Mouse (Mus musculus) forebrain, embryonic 15.5 days (tissue): ENCODE measurements around the gene Btbd35f17. TPM values are rescaled to one million over a fixed set of nuclear protein-coding genes. Genes with fewer than 3 reads are reported as not detected.
"Not testable (repeated sequence)": the region's sequence is repeated elsewhere in the genome, so short reads cannot be mapped to it uniquely, and the experiment has no call there.

Source experiments
- ATAC-seq: fragments of 200-750 bp; cut with Nextera tagmentation; replicated peaks from 2 replicates; pipeline ENCODE4 v1.8.0; 2017; ENCODE audit warnings: mild to moderate bottlenecking, moderate TSS enrichment, moderate library complexity
- H3K27ac ChIP-seq: fragments of 300-500 bp; sonication (generic); replicated peaks from 2 replicates; pipeline ENCODE4 v1.5.1; 2015; ENCODE audit warnings: mild to moderate bottlenecking, inconsistent platforms
- H3K27me3 ChIP-seq: fragments of 300-500 bp; sonication (generic); 2 replicates; pipeline ENCODE4 v1.6.1; 2015; ENCODE audit warnings: inconsistent platforms
- H3K36me3 ChIP-seq: fragments of 300-500 bp; sonication (generic); 2 replicates; pipeline ENCODE4 v1.6.1; 2015; ENCODE audit warnings: mild to moderate bottlenecking, inconsistent platforms
- H3K4me1 ChIP-seq: fragments of 300-500 bp; sonication (generic); 2 replicates; pipeline ENCODE4 v1.6.1; 2015; ENCODE audit warnings: inconsistent platforms
- H3K4me2 ChIP-seq: fragments of 300-500 bp; sonication (generic); replicated peaks from 2 replicates; pipeline ENCODE4 v1.6.1; 2015; ENCODE audit warnings: mild to moderate bottlenecking, inconsistent platforms
- H3K4me3 ChIP-seq: fragments of 300-500 bp; sonication (generic); 2 replicates; pipeline ENCODE4 v1.5.1; 2015; ENCODE audit warnings: mild to moderate bottlenecking, inconsistent platforms
- H3K9ac ChIP-seq: fragments of 300-500 bp; sonication (generic); replicated peaks from 2 replicates; pipeline ENCODE4 v1.6.1; 2015; ENCODE audit warnings: mild to moderate bottlenecking, inconsistent platforms
- H3K9me3 ChIP-seq: fragments of 300-500 bp; sonication (generic); 2 replicates; pipeline ENCODE4 v1.6.1; 2016; ENCODE audit warnings: inconsistent platforms
- WGBS: fragments of 180-500 bp; shearing (Covaris S2); methylation state at CpG from one replicate; pipeline ENCODE4 v1.1.7; 2015; ENCODE audit warnings: mixed read lengths; 5-methylcytosine and 5-hydroxymethylcytosine counted together
- polyA plus RNA-seq: library from polyadenylated mRNA; unstranded; fragments of >200 nt; fragmentation: Nextera tagmentation; extraction: Ambion mirVana; gene quantifications from 2 replicates; pipeline ENCODE4 v1.2.1, GENCODE M21; 2015

The Btbd35f17 gene
- not detected in 2 replicates for polyA plus RNA-seq

DNA sequence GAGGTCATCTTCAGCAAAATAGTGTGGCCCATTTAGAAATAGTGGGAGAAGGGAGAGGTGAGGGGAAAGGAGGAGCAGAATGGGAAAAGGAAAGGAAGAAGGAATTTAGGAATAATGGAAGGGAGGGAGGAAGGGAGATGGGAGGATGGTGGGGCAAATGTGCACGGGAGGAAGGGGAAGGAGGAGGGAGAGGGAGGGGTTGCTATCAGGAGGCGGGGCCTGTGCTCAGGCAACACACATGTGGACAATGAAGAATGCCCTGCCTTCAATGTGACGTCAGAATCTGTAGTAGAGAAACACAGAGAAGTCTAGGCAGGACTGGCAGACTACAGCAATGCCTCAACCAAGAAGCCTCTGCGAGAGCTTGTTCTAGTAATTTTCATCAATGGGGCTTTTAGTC, at the start of gene Btbd35f17:
TSS of gene Btbd35f17 (plus strand) at position 301 of the 400 bp plus-strand sequence.
- not testable (repeated sequence) for H3K27ac ChIP-seq, H3K4me2 ChIP-seq, H3K9ac ChIP-seq, H3K9me3 ChIP-seq, H3K36me3 ChIP-seq, H3K4me3 ChIP-seq, H3K27me3 ChIP-seq, ATAC-seq, H3K4me1 ChIP-seq
- WGBS: 87% methylated on average over 2 of the region's 4 CpGs

Other genes with a start within 250 kb of the Btbd35f17 start
- gene Btbd35f28, start 174.1 kb upstream of the Btbd35f17 start, polyA plus RNA-seq: not detected in 2 replicates
- not detected in 2 replicates for gene Btbd35f20, start 79.4 kb upstream of the Btbd35f17 start, polyA plus RNA-seq